In the genomic region with DNA sequence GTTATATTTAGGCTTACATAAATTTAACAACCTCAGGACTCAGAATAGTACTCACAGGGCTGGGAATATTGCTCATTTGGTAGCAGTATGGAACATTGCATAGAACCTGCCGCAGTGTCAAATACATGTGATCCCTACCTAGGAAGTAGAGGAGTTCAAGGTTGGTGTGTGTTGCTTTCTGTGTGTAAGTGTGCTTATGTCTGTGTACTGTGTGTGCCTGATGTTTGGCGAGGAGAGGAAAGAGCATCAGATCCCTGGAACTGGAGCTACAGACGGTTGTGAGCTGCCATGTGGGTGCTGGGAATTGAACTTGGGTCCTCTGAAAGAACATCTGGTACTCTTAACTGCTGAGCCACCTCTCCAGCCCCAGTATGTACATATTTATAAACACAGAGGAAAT, we compare ENCODE assay signal across 34 mouse cellular contexts.
"Had no signal": no experiment of that assay in that cellular context is flagged by ENCODE, and none has a peak within 500 bp of the region (broad histone marks: within the 10 kb centered on the region; RNA-seq: fewer than 3 reads in every experiment).

No protein-coding gene starts in this region.

- H3K27me3 ChIP-seq: heart, embryonic 12.5 days; heart, embryonic 13.5 days; heart, embryonic 15.5 days; hindbrain, embryonic 12.5 days; hindbrain, embryonic 13.5 days; hindbrain, embryonic 15.5 days; intestine, embryonic 15.5 days; kidney, embryonic 15.5 days had no signal

- H3K27ac ChIP-seq: heart, embryonic 13.5 days; heart, embryonic 15.5 days; hindbrain, embryonic 10.5 days; hindbrain, embryonic 12.5 days; hindbrain, embryonic 14.5 days; hindbrain, embryonic 15.5 days; hindbrain, postnatal 0 days; intestine, embryonic 15.5 days; kidney, embryonic 15.5 days; kidney, postnatal 0 days; layer of hippocampus, adult 2 months; left cerebral cortex, adult 2 months had no signal

- H3K4me1 ChIP-seq: hindbrain, embryonic 15.5 days had no signal

- H3K9me3 ChIP-seq: heart, embryonic 12.5 days; heart, embryonic 13.5 days; heart, embryonic 15.5 days; hindbrain, embryonic 10.5 days; hindbrain, embryonic 12.5 days; hindbrain, embryonic 13.5 days; hindbrain, embryonic 15.5 days; intestine, embryonic 15.5 days; kidney, embryonic 15.5 days had no signal

- DNase-seq: heart, postnatal 10 days; heart, postnatal 14 days; heart, postnatal 36 days; heart, postnatal 4 days; kidney, adult 11 months; kidney, adult 18-20 months; kidney, adult 2 months; kidney, adult 8-10 months; kidney, adult 9 months; kidney, postnatal 10 days; kidney, postnatal 14 days; kidney, postnatal 36 days; kidney, postnatal 4 days; layer of hippocampus, adult 9-11 months; layer of hippocampus, postnatal 36 days had no signal

- H3K36me3 ChIP-seq: heart, embryonic 12.5 days; heart, embryonic 15.5 days; hindbrain, embryonic 12.5 days; hindbrain, embryonic 13.5 days; hindbrain, embryonic 15.5 days; intestine, embryonic 15.5 days; kidney, embryonic 15.5 days had no signal

- H3K9ac ChIP-seq: heart, embryonic 12.5 days; heart, embryonic 13.5 days; heart, embryonic 15.5 days; hindbrain, embryonic 12.5 days; hindbrain, embryonic 13.5 days; hindbrain, embryonic 14.5 days; hindbrain, embryonic 15.5 days; intestine, embryonic 15.5 days; kidney, embryonic 15.5 days had no signal

- H3K4me2 ChIP-seq: heart, embryonic 11.5 days; heart, embryonic 12.5 days; heart, embryonic 13.5 days; heart, embryonic 15.5 days; hindbrain, embryonic 12.5 days; hindbrain, embryonic 13.5 days; hindbrain, embryonic 14.5 days; hindbrain, embryonic 15.5 days; intestine, embryonic 15.5 days; kidney, embryonic 15.5 days had no signal

- ATAC-seq: hindbrain, embryonic 16.5 days; hindbrain, postnatal 0 days; inflammation-experienced regulatory T-cells, adult 6 months; intestine, embryonic 15.5 days; intestine, embryonic 16.5 days; intestine, postnatal 0 days had no signal

- H3K4me3 ChIP-seq: heart, embryonic 12.5 days; heart, embryonic 13.5 days; heart, embryonic 15.5 days; hindbrain, embryonic 10.5 days; hindbrain, embryonic 12.5 days; hindbrain, embryonic 13.5 days; hindbrain, embryonic 15.5 days; intestine, embryonic 15.5 days; kidney, embryonic 15.5 days; layer of hippocampus, adult 2 months; left cerebral cortex, adult 2 months had no signal
